8 mouse cellular contexts compared by ENCODE assay signal in the genomic region with DNA sequence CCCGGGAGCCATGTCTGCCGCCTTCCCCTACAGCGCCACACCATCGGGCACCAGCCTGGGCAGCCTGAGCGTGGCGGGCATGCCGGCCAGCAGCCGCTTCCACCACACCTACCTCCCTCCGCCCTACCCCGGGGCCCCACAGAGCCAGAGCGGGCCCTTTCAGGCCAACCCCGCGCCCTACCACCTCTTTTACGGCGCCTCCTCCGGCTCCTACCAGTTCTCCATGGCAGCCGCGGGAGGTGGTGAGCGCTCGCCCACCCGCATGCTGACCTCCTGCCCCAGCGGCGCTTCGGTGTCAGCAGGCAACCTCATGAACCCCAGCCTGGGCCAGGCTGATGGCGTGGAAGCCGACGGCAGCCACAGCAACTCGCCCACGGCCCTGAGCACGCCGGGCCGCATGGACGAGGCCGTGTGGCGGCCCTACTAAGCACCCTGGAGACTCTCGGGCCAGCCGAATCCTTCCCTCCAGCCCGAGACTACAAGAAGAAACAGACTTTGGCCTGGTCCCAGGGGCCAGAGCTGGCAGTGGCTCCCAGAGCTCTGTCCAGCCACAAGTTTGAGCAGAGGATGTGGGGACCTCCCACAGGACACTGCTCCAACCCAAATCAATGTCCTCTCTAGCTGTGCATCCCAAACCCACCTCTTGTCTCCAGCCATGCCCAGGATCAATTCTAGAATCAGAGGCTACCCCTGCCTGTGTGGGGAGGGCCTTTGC. TPM values are rescaled to one million over a fixed set of nuclear protein-coding genes. Genes with fewer than 3 reads are reported as not detected.
DNase-seq lines count a peak whose midpoint lies in the region; ATAC-seq and TF ChIP-seq lines count a peak whose summit lies in the region.

No protein-coding gene starts in this region.

- no peak for ATAC-seq in heart, embryonic 14.5 days (ENCODE audit: insufficient number of reproducible peaks, insufficient read depth, low FRiP score, low read depth)
- peak; percentile 23; the same call in 1 of the 2 replicates for ATAC-seq in embryonic facial prominence, embryonic 14.5 days (ENCODE audit: low read depth)
- 0 out of 2 replicates have a peak, but pooled peaks have one; percentile 29 for ATAC-seq in intestine, embryonic 14.5 days (replicated peaks; ENCODE audit: low FRiP score, low TSS enrichment, low read depth)
- no peak for ATAC-seq in midbrain, postnatal 0 days (ENCODE audit: low FRiP score)
- ATAC-seq in monocyte, adult 5-6 weeks (replicated peaks; ENCODE audit: insufficient number of reproducible peaks, low FRiP score, low TSS enrichment, poor library complexity, severe bottlenecking), result no peak

- intact Hi-C loops in heart, postnatal 36 days (cut with DNase I), result no loop called here

- no peak for DNase-seq in heart, postnatal 36 days
- DNase-seq in embryonic facial prominence, embryonic 14.5 days (ENCODE audit: low spot score), result no peak
- no peak for DNase-seq in intestine, embryonic 14.5 days (ENCODE audit: low spot score)
- DNase-seq in midbrain, postnatal 0 days (ENCODE audit: low spot score), result no peak
- DNase-seq in urinary bladder, postnatal 25 days (ENCODE audit: low spot score), result no peak
- no peak for DNase-seq in MN1 (ENCODE audit: low spot score)

- no peaks in the 10 kb centered on the region for H3K36me3 ChIP-seq in heart, embryonic 14.5 days (ENCODE audit: control insufficient read depth, insufficient read depth, low read length)
- no peaks in the 10 kb centered on the region for H3K36me3 ChIP-seq in embryonic facial prominence, embryonic 14.5 days (ENCODE audit: control insufficient read depth, insufficient read depth, low read length)
- H3K36me3 ChIP-seq in intestine, embryonic 14.5 days (ENCODE audit: control insufficient read depth, insufficient read depth, low read length), result no peaks in the 10 kb centered on the region
- H3K36me3 ChIP-seq in midbrain, postnatal 0 days (ENCODE audit: insufficient read depth, low read length), result no peaks in the 10 kb centered on the region

- peak overlapping the region; percentile 77 for H3K4me2 ChIP-seq in heart, embryonic 14.5 days (ENCODE audit: low read length)
- peak overlapping the region; percentile 40 for H3K4me2 ChIP-seq in embryonic facial prominence, embryonic 14.5 days (ENCODE audit: low read depth, low read length)
- peak overlapping the region; percentile 49 for H3K4me2 ChIP-seq in intestine, embryonic 14.5 days (ENCODE audit: low read length)
- H3K4me2 ChIP-seq in midbrain, postnatal 0 days (ENCODE audit: low read depth, low read length, poor library complexity, severe bottlenecking), result peak overlapping the region; percentile 48

- peaks cover 3 to 13% of the 10 kb centered on the region in 2 experiments; a peak in 3 of 4 replicates for H3K4me1 ChIP-seq in heart, embryonic 14.5 days (ENCODE audit: control insufficient read depth in 2 of 2, insufficient read depth in 2 of 2, low read length in 2 of 2)
- peaks cover 9% of the 10 kb centered on the region; the same call in 1 of the 2 replicates for H3K4me1 ChIP-seq in embryonic facial prominence, embryonic 14.5 days (ENCODE audit: control insufficient read depth, insufficient read depth, low read length)
- H3K4me1 ChIP-seq in intestine, embryonic 14.5 days (replicated peaks; ENCODE audit: control insufficient read depth, insufficient read depth, low read length), result peaks cover 9% of the 10 kb centered on the region
- no peaks in the 10 kb centered on the region for H3K4me1 ChIP-seq in midbrain, postnatal 0 days (ENCODE audit: insufficient read depth, low read length)

- H3K27me3 ChIP-seq in heart, embryonic 14.5 days (ENCODE audit: control insufficient read depth, insufficient read depth, low read length), result peaks cover 65% of the 10 kb centered on the region
- peaks cover 40% of the 10 kb centered on the region for H3K27me3 ChIP-seq in embryonic facial prominence, embryonic 14.5 days (replicated peaks; ENCODE audit: control insufficient read depth, insufficient read depth, low read length)
- peaks cover 20% of the 10 kb centered on the region for H3K27me3 ChIP-seq in intestine, embryonic 14.5 days (replicated peaks; ENCODE audit: control insufficient read depth, insufficient read depth, low read length)
- peaks cover 14% of the 10 kb centered on the region for H3K27me3 ChIP-seq in midbrain, postnatal 0 days (ENCODE audit: insufficient read depth, low read length)

- H3K27ac ChIP-seq in heart, embryonic 14.5 days (replicated peaks in 1 of 2; ENCODE audit: control insufficient read depth in 1 of 2, insufficient read depth in 1 of 2, low read depth in 2 of 2, low read length in 2 of 2), result no peak overlapping the region
- no peak overlapping the region for H3K27ac ChIP-seq in embryonic facial prominence, embryonic 14.5 days (replicated peaks; ENCODE audit: low read depth, low read length)
- no peak overlapping the region for H3K27ac ChIP-seq in intestine, embryonic 14.5 days (ENCODE audit: low read depth)
- H3K27ac ChIP-seq in midbrain, postnatal 0 days (ENCODE audit: low read depth, low read length), result no peak overlapping the region

- peak overlapping the region; percentile 57 for H3K9ac ChIP-seq in heart, embryonic 14.5 days (ENCODE audit: low read length)
- peak overlapping the region; percentile 25; the same call in 1 of the 2 replicates for H3K9ac ChIP-seq in embryonic facial prominence, embryonic 14.5 days (ENCODE audit: low read depth, low read length)
- 0 out of 2 replicates have a peak overlapping the region, but pooled peaks have one; percentile 27 for H3K9ac ChIP-seq in intestine, embryonic 14.5 days (ENCODE audit: low read length)
- H3K9ac ChIP-seq in midbrain, postnatal 0 days (replicated peaks; ENCODE audit: low read length, poor library complexity, severe bottlenecking), result no peak overlapping the region

- no peaks in the 10 kb centered on the region for H3K9me3 ChIP-seq in heart, embryonic 14.5 days (ENCODE audit: control insufficient read depth, low read length)
- no peaks in the 10 kb centered on the region for H3K9me3 ChIP-seq in embryonic facial prominence, embryonic 14.5 days (ENCODE audit: control insufficient read depth, low read length)
- H3K9me3 ChIP-seq in intestine, embryonic 14.5 days (ENCODE audit: control insufficient read depth, low read length), result no peaks in the 10 kb centered on the region
- no peaks in the 10 kb centered on the region for H3K9me3 ChIP-seq in midbrain, postnatal 0 days (ENCODE audit: low read length)

- TF ChIP-seq CTCF in midbrain, postnatal 0 days (IDR thresholded peaks at IDR 0.05), result no peak

- WGBS in heart, embryonic 14.5 days, result 8% methylated on average over 38 of the region's 38 CpGs
- WGBS in embryonic facial prominence, embryonic 14.5 days, result 27% methylated on average over 29 of the region's 38 CpGs
- WGBS in intestine, embryonic 14.5 days, result 13% methylated on average over 38 of the region's 38 CpGs
- WGBS in midbrain, postnatal 0 days, result 7% methylated on average over 38 of the region's 38 CpGs

- peak overlapping the region; percentile 25 to 39 for H3K4me3 ChIP-seq in heart, embryonic 14.5 days (ENCODE audit: control insufficient read depth in 1 of 2, insufficient read depth in 1 of 2, low read depth in 1 of 2, low read length in 2 of 2)
- peak overlapping the region; percentile 13; the same call in 1 of the 2 replicates for H3K4me3 ChIP-seq in embryonic facial prominence, embryonic 14.5 days (ENCODE audit: low read depth, low read length)
- peak overlapping the region; percentile 13; the same call in 1 of the 2 replicates for H3K4me3 ChIP-seq in intestine, embryonic 14.5 days (ENCODE audit: low read depth, low read length)
- H3K4me3 ChIP-seq in midbrain, postnatal 0 days (ENCODE audit: low read depth, low read length), result peak overlapping the region; percentile 24

RNA-seq across cellular contexts. Expression of gene Runx3, which starts 55.1 kb away (rescaled TPM):
- 0.08 and 0.09 TPM in 2 replicates for polyA plus RNA-seq in heart, embryonic 14.5 days (2014; fragmentation: Nextera tagmentation; extraction: Ambion mirVana)
- under 1 TPM; 0.43 to 0.50 TPM for total RNA-seq in heart, postnatal 36 days (2021)
- polyA plus RNA-seq in embryonic facial prominence, embryonic 14.5 days (2014; fragmentation: Nextera tagmentation; extraction: Ambion mirVana), result 2.3 and 2.4 TPM in 2 replicates
- 0.19 and 0.20 TPM in 2 replicates for polyA plus RNA-seq in intestine, embryonic 14.5 days (2014; fragmentation: Nextera tagmentation; extraction: Ambion mirVana)
- not detected in 2 replicates for total RNA-seq in midbrain, postnatal 0 days (2014; rRNA removed)
- polyA plus RNA-seq in midbrain, postnatal 0 days (2015; fragmentation: Nextera tagmentation; extraction: Ambion mirVana), result not detected in 2 replicates
- 9.8 to 41.3 TPM (median 12.1 TPM) in 3 replicates for total RNA-seq in monocyte, adult 5-6 weeks (2017)

Comparison
In these comparisons a context has a peak if more than half of its experiments do, and no peak if none do; other contexts are left out.
1. ATAC-seq: peak in embryonic facial prominence, embryonic 14.5 days (single experiment) and intestine, embryonic 14.5 days (single experiment); none in heart, embryonic 14.5 days (single experiment), midbrain, postnatal 0 days (single experiment) and monocyte, adult 5-6 weeks (single experiment).
2. Peak in every context shown above with its lines, with median percentiles within 50 percentile points of each other: H3K4me2 ChIP-seq and H3K4me3 ChIP-seq.